Mouse (Mus musculus) lung, postnatal 4 days (tissue): Measurements from ENCODE around the gene Klk1.
A peak's percentile ranks its signal among the peaks of the same experiment; 100 is the strongest.
"Not testable (repeated sequence)": the region's sequence is repeated elsewhere in the genome, so short reads cannot be mapped to it uniquely, and the experiment has no call there.

ENCODE experiments used
- DNase-seq, 2 experiments: peaks; one replicate each; pipeline ENCODE4 v3.0.0; 2021

Klk1 gene

DNA sequence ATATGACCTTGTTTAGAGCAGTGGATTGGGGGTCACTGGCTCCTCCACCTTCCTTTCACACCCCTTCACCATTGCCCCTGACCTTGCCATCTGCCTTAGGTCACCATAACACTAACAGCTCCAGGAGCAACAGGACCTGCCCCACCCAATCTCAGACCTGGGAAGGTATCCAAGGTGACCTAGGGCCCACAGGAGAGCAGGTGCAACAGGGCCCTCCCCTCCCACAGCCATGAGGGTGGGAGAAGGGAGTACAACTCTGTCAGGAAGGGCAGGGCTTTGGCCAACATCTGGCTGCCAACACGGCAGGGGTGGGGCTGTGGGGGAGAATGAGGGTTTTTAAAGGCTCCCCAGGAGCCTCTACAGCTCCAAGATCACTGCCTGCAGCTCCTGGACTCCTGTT, at the start of gene Klk1:
Gene Klk1, plus strand, starts transcription at position 285 of the 400 bp plus-strand sequence.
- no peak for DNase-seq

DNA sequence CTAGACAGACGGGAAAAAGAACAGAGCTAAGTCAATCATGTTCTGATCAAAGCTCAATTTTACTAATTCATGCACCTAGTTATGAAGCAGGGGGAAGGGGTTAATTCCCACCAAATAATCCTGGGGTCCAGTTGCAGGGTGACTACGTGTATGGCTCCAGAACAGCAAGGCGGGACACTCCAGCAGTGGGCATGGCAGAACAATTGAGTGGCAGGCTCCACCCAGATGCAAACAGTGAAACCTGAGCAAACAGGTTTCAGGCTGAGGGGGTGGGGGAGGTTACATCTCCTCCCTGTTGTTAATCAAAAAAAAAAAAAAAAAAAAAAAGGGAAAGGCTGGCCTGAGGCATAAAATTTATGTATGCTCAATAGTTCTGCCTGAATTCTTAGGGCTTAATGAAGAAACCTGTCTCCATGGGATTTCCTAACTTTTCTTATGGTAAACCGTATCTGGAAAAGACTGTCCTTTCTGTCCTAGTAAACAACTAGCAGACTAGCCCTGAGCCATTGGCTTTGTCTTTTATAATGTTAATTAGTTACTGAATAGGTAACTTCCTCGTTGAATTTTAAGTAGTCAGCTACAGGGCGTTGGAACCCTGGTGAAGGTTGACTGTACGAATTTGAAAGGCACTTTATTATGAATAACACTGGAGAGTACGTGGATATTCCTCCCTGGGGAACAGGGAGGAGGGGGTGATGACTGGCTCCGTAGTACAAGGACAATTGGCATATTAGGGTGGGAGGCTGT, 45.7 kb upstream of the Klk1 start:
- DNase-seq, result no peak

DNA sequence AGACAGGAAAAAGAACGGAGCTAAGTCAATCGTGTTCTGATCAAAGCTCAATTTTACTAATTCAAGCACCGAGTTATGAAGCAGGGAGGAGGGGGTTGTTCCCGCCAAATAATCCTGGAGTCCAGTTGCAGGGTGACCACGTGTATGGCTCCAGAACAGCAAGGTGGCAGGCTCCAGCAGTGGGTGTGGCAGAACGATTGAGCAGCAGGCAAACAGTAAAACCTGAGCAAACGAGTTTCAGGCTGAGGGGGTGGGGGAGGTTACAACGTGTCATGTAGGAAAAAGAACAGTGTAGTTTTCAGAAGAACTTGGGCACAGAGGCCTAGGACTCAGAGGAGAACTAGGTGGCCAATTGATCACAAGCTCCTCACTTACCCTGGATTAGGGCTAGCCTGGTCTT, 38.6 kb upstream of the Klk1 start:
- not testable (repeated sequence) for DNase-seq

DNA sequence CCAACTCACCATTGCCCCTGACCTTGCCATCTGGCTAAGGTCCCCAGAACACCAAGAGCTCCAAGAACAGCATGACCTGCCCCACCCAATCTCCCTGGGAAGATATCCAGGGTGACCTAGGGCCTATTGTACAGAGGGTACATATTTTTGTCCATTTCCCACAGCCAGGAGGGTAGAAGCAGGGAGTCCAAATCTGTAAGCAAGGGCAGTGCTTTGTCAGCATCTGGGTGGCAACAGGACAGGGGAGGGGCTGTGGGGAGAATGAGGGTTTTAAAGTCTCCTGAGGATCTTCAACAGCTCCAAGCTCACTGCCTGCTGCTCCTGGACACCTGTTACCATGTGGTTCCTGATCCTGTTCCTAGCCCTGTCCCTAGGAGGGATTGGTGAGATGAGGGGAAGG, 37.2 kb upstream of the Klk1 start, which contains the start of gene Klk1b24:
Gene Klk1b24, plus strand, starts transcription at position 301 of the 400 bp plus-strand sequence.
- not testable (repeated sequence) for DNase-seq

DNA sequence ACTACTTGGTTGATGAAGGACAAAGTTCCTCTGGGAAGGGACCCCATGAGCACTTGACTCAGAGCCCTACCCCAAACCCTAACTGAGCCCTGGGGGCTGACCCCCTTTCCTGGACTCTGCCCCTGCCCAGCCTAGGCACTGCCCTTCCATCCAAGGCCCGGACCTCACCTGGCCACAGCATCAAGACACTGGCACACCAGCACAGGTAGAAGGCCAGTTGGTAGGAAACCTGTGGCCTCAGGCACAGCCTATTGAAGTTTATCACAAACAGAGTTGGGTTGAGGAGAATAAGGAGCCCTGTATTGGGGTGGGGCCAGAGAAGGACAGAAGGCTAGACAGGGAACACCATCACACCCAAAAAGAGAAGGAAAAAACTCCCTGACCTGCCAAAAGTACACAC, 31.7 kb upstream of the Klk1 start:
- DNase-seq, result not testable (repeated sequence)

DNA sequence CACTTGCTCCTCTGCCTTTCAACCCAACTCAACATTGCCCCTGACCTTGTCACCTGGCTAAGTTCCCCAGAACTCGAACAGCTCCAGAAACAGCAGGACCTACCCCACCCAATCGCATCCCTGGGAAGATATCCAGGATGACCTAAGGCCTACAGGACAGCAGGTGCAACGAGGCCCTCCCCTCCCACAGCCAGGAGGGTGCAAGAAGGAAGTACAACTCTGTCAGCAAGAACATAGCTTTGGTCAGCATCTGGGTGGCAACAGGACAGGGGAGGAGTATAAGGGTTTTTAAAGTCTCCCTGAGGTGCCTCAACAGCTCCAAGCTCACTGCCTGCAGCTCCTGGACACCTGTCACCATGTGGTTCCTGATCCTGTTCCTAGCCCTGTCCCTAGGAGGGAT, 27.3 kb upstream of the Klk1 start, which contains the start of gene Klk1b3:
Gene Klk1b3, plus strand, starts transcription at position 301 of the 400 bp plus-strand sequence.
- no peak for DNase-seq

DNA sequence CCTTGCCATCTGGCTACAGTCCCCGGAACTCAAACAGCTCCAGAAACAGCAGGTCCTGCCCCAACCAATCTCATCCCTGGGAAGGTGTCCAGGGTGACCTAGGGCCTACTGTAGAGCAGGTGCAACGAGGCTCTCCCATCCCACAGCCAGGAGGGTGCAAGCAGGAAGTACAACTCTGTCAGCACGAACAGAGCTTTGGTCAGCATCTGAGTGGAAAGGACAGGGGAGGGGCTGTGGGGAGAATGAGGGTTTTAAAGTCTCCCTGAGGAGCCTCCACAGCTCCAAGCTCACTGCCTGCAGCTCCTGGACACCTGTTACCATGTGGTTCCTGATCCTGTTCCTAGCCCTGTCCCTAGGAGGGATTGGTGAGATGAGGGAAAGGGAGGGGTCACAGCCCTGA, 18.0 kb upstream of the Klk1 start, which contains the start of gene Klk1b4:
Gene Klk1b4, plus strand, starts transcription at position 301 of the 400 bp plus-strand sequence.
- DNase-seq, result not testable (repeated sequence)

DNA sequence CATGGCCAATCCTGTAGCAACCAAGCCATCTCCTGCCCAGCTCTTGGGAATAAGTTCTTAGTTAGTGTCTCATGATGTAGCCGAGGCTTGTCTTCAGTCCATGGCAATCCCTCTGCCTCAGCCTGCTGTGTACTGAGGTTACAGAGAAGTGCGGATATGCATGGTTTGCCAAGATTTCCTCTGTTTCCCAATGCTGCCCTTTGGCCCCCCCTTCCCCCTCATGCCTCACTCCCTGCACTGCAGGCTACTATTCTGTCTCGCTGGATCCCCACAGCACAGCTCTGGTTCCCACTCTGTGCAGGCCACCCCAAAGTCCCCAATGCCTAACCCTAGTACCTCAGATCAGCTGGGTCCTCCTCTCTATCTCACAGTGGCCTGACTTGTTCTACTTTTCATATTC, 16.9 kb upstream of the Klk1 start:
- no peak for DNase-seq

DNA sequence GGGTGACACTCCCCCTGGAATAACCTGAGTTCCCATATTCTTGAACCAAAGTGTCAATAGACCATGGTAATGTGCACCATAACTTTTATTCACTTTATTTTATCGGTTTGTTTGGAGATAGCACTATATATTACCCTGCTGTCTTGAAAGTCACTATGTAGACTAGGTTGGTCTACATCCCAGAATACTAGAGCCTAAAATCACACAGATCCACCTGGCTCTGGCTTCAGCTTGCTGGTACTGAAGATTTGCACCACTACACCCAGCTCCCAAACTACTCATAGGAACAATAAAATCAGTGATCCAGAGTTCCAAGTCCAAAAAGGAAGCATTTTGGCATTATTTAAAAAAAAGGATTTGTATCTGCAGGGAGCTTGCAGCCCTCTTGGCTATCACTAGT, 9.5 kb upstream of the Klk1 start, which contains the start of gene Klk1b5:
Gene Klk1b5, plus strand, starts transcription at position 301 of the 400 bp plus-strand sequence.
- no peak for DNase-seq

DNA sequence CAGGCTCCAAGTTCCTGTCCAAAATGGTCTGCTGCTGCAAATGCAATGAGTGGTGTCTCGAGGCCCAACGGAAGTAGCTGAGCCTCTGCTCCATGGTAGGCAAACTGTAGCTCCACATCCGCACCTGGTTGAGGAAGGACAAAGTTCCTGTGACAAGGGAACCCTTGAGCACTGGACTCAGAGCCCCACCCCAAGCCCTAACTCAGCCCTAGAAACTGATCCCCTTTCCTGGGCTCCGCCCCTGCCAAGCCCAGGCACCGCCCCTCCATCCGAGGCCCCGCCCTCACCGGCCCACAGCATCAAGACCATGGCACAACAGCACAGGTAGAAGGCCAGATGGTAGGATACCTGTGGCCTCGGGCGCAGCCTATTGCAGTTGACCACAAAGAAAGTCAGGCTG, 3.6 kb upstream of the Klk1 start:
- DNase-seq, result not testable (repeated sequence)

DNA sequence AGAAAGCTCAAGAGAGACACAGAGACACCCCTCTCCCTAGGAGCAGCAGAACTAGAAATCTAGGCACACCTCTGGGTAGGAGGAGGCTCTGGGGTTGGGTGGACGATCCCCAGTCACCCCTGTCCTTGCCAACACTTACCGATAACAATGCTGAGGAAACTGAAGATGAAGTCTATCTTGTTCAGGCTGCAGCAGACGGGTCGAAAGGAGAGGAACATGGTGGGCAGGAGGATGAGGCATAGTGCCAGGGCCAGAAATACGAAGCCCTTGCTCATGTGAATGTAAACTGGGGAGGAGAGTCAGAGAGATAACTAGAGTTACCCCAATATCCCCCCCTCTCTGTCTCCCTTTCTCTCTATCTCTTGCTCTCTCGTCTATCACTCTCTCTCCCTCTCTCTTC, 2.8 kb upstream of the Klk1 start:
- not testable (repeated sequence) for DNase-seq

DNA sequence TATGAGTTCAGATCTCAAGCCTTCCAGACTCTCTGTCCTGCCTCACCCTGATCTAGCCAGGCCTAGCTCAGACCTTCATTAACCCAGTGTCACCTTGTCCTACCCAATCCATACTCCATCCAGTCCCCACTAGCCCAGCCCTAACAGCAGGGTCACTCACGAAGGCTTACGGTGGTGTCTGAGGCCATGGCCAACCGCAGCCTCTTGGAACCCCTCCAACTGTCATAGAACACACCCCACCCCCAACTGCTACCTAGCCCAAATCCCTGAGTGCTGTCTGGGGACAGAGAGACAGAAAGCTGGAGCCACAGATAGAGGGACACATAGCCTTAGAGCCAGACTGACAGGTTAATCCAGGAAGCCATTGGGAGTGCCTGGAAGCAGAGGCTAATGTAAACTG, 10.7 kb downstream of the Klk1 start, which contains the start of gene Gm36864:
Gene Gm36864, plus strand, starts transcription at position 269 of the 400 bp plus-strand sequence.
- DNase-seq, result no peak

DNA sequence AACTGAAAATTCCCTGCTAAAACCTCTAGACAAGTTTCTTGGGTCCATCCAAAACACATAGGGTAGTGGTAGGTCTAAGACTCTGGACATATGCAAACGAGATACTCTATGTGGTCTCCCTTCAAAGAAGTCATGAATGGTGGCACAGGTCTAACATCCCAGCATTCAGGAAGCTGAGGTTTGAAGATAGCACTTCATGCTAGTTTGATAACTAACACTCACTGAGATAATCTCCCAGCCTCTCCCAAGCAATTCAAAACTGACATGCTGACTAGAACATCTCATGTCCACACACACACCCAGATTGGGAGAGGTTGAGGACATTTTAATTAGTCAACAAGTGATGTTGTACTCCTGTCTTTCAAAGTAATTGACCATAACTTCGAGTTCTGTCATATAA, 14.8 kb downstream of the Klk1 start:
- DNase-seq, result no peak

DNA sequence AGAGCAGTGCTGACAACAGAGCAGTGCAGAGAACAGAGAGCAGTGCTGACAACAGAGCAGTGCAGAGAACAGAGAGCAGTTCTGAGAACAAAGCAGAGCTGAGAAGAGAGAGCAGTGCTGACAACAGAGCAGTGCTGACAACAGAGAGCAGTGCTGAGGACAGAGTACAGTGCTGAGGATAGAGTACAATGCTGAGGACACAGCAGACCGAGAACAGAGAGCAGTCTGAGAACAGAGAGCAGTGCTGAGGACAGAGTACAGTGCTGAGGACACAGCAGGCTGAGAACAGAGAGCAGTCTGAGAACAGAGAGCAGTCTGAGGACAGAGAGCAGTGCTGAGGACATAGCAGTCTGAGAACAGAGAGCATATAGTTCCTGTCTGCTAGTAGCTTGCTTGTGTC, 15.6 kb downstream of the Klk1 start:
- no peak for DNase-seq

DNA sequence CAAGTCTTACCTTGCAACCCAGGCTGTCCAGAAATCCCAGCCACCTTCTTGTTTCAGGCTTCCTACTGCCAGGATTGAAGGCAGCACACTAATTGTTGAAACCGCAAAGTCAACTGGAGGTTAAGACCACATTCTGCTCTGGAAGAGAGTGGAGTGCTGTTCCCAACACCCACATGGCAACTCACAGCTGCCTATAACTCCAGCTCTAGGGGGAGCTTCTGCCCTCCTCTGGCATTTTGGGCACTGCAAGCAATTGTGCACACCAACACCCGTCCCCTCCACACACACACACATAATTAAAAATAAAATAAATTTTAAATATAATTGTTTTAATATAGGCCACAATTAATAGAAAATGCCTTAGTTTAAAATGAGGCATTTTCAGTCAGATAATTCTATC, 16.0 kb downstream of the Klk1 start:
- DNase-seq, result no peak

DNA sequence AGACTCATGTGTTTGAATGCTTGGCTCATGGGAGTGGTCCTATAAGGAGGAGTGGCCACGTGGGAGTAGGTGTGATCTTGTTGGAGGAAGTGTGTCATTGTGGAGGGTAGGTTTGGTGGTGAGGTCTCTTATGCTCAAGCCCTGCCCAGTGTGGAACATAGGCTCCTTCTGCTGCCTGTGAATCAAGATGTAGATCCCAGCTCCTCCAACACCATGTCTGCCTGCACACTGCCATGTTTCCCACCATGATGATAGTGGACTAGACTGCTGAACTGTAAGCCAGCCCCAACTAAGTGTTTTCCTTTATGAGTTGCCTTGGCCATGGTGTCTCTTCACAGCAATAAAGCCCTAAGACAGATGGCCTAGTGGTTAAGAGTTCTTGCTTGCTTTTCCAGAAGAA, 18.9 kb downstream of the Klk1 start:
- DNase-seq, result no peak

DNA sequence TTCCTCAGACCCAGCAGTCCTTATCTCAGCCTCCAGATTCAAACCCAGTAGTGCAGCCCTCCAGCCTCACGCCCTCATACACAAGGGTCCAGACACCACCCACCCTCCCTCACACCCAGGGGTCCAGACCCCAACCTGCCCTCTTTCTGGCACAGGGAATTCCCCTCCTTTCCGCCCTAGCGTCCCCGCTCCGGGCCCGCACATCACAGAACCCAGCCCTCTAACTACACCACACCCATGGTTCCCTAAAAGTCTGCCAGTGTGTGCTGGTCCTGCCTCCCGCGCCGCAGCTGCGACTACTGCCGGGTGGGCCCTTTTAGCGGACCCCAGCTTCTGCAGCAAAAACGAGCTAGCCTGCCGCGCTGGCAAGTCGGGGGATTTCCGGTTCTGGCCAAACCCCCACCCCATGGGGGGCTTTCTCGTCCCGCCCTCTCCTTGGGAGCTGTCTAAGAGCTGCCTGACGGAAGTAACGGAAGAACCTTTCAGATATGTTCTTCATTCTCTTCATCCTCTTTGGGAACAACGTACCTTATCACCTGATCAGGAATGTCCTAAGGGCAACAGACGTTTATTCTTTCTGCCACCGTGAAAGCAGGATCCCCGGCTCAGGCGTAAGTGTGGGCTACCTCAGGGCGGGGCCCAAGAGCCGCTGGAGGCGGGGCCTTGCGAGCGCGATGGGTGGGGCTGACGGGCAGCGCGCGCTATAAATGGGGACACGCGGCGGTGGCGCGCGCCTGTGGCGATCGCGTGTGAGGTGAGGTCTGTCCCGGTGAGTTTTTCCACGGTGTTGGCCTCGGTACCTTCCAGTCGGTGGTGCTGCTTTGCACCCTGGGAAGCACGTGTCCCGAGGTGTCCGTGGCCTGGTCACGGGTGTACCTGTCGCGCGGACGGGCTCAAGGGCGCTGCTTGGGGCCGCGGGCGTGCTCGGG, 21.2 kb downstream of the Klk1 start, which contains the start of the genes 1700028J19Rik and 2410002F23Rik:
Gene 1700028J19Rik, minus strand, starts transcription at position 641 of the 929 bp plus-strand sequence.
Gene 2410002F23Rik, plus strand, starts transcription at position 668 of the 929 bp plus-strand sequence.
- DNase-seq, result peak; percentile 92 to 94

DNA sequence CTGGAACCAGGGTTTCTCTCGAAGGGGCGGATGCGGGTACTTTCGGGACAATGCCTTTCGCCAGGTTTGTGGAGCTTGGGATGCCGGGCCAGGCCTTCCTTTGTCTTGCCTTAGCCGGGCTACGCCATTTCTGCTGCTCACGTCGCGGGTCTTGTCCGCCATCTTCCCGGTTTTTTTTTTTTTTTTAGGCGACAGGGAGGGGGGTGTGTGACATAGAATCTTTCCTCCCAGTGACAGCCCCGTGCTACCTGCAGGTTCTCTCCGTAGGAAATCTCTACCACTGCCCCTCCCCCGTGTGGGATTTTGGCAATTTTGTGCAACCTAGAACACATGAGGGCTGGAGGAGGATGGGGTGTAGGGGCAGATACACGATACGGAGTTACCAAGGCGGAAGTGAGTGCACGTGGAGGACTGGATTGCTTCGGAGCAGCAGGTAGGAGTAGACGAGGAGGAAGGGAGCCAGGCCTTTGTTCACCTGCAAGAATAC, 21.9 kb downstream of the Klk1 start:
- DNase-seq, result no peak

DNA sequence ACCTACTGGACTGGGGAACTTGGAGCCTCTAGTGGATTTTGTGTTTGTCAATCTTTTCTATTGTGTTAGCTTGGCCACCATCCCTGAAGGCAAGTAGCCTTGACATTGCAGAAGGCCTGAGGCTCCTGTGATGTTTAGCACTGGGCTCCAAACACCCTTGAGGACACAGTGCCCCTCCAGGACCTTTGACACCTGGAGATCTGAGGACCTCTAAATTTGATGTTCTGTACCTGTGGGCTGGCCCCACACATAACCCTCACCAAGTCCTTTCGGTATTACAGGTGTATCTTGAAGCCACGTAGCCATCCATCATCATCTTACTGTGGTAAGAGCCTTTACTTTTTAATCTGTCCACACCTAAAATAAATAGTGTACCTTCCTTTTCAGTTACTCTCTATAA, 22.8 kb downstream of the Klk1 start:
- DNase-seq, result no peak

DNA sequence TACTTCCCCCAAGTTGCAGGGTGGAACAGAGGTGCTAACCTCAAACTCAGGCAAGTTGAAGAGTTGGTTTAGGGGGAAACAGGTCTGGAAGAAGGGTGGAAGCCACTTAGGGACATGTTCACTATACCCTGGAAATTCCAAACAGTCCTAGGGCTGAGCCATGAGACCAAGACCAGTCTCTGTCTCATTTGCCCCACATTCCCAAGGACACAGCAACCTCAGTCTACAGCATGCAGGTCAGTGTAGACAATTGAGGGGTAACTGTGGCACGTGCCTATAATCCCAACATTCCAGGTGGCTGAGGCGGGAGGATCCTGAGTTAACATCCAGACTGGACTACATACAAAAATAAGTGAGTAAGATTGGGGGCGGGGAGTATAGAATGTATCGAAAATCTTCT, 24.1 kb downstream of the Klk1 start:
- no peak for DNase-seq

DNA sequence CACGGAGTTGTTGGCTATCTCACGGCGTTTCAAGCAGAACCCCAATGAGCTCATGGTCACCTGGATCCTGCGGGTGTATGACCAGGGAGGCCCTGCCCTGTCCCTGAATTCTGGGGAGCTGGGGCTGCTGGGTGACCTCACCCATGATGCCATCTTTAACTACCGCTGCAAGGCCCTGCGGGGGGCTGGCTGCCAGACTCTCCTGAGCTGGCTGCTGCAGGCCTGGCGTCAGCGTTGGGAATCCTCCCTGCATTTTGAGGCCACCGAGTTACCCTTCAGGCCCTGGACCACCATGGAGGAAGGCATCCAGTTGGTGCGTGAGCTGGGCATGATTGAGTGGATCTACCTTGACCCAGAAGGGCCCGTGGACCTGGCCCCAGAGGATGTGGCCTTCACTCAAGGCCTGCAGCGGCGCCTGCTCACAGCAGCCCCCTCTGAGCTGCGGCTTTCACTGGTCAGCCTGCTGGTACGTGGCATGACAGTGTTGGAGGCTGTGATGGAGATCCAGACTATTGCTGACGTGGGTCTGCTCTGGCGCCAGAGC, 25.6 kb downstream of the Klk1 start:
- not testable (repeated sequence) for DNase-seq

DNA sequence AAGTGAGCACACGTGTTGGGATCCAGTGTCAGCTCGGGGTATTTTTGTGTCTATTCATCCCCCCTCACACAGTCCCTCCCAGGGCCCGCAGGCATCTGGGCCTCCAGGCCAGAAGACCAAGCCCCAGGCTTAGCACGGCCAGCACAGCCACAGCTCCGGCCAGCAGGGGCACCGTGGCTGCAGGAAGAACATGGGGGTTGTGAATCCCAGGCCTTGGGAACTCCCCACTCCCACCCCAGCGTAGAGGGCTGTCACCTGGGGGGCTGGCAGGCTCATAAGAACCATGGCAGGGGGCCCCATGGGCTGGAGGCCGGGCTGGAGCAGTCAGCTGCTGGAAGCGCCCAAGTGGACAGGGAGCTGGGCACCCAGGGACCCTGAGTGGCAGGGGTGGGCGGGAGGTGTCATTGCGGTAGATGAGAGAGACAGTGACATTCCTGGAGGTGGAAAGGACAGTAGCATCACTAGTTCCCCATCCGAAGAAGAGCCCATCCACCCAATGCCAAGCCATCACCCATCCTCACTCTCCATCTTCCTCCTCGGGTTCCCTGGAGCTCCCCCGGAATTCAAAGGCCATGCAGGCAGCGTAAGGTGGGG, 28.0 kb downstream of the Klk1 start:
- no peak for DNase-seq
